Mouse (Mus musculus): ENCODE results near the gene Syna.

DNA sequence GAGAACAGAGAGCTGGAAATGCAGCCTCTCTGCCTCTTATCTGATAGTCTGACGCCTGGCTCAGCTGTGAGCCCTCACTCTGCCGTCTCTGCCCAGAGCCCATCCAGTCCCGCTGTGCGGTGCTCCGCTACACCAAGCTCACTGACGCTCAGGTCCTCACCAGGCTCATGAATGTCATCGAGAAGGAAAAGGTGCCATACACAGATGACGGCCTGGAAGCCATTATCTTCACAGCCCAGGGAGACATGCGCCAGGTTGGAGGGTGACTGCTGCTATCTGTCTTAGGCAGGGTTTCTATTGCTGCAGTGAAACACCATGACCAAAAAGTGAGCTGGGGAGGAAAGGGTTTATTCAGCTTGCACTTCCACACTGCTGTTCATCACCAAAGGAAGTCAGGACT, 33.1 kb upstream of the Syna start:
- TF ChIP-seq CTCF (IDR thresholded peaks at IDR 0.05; ENCODE audit: low read depth, low read length), result no peak
- no peak for TF ChIP-seq POLR2A (IDR thresholded peaks at IDR 0.05; ENCODE audit: borderline replicate concordance, low read depth, low read length)

Data from bone marrow macrophage, adult 2 months (primary cell).